Mouse (Mus musculus) B cell, adult 2 months (primary cell): ENCODE measurements around the gene Aars2.

Experiments used
- DNase-seq, 2 experiments: peaks; one replicate each; pipeline ENCODE4 v3.0.0; 2022

Aars2 gene

DNA sequence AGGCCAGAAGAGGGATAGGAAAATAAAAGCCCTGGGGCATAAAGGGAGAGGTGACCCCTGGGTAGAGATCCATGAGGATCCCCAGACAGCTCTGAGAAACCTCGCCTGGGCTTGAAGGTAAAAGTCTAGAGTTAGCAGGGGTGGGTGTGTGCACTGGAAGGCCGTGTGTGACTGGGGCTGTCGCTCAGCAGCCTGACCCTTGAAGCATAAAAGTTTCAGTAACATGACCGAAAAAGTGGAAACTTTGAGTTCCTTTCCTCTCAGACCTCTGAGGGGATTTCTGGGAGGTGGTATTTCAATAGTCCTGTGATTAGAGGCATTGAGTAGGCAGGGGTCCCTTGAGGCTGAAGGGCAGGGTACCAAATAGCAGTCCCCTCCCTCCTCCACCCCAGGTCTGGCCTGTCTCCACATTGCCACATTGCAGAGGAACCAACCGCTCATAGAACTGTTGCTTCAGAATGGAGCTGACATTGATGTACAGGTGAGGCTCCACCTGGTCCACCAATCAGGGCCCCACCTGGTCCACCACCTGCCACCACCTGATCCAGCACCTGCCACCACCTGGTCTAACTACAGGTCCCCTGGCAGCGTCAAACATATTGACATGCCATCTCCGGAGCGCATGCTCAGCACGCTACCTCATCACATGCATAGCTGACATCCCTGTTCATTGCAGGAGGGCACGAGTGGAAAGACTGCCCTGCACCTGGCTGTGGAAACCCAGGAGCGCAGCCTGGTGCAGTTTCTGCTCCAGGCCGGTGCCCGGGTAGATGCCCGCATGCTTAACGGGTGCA lies 53.3 kb downstream of the Aars2 start:
- DNase-seq: peak in 1 of 2 experiments; percentile 42

DNA sequence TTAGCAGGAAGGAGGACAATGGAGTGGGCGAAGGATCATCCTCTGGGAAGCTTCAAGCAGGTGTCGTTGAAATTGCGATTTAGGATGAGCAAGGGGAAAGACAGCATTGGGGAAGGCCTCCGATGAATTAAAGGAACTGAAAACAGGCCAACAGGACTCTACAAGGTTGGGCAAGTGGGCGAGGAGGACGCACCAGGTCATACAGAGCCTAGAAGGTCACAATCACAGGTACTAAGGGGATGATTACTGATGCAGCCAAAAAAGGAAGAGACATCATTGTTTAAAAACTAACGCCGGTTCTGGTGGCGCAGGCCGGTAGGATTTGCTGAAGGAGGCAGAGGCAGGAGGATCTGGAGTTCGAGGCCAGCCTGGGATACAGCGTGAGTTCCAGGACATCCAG lies 56.6 kb downstream of the Aars2 start:
- DNase-seq: peak; percentile 48 to 53

DNA sequence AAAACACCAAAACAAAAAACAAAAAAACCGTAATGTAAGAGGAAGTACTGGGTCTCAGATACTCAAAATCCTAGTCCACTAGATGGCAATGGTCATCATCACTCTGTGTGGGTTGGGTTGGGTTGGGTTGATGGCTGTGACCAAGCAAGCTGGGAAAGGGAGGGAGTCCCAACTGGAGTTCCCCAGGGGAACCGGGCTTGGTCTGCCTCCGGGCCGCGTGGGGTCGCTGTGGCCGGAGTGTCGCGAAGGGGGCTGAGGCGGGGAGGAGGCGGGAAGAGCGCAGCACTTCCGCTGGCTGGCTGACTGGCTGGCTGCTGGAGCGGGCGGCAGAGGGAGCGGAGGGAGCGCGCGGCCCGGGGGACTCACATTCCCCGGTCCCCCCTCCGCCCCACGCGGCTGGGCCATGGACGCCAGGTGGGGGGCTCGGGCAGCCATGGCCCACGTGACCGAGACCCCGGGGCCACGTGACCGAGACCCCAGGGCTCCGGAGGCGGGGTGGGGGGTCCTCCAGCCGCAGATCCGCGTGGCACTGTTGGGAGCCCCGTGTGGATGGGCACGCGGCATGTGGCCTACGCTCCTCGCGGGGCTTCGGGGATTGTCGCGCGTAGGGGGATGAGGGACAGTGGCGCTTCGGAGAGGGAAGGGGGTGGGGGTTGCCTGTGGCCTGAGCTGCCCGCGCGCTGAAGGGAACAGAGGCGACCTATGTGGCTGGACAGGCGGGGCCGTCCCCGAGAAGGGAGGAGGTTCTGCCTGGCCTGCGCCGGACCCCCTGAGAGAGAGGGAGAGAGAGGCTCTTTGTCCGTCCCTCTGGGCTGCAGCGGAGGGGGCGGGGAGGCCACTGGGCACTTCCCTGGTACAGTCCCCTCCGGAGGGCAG lies 57.3 kb downstream of the Aars2 start, which contains the start of gene Slc35b2:
Slc35b2 (plus strand) TSS at position 220 of the 876 bp plus-strand sequence.
- DNase-seq: peak; percentile 88 to 90

DNA sequence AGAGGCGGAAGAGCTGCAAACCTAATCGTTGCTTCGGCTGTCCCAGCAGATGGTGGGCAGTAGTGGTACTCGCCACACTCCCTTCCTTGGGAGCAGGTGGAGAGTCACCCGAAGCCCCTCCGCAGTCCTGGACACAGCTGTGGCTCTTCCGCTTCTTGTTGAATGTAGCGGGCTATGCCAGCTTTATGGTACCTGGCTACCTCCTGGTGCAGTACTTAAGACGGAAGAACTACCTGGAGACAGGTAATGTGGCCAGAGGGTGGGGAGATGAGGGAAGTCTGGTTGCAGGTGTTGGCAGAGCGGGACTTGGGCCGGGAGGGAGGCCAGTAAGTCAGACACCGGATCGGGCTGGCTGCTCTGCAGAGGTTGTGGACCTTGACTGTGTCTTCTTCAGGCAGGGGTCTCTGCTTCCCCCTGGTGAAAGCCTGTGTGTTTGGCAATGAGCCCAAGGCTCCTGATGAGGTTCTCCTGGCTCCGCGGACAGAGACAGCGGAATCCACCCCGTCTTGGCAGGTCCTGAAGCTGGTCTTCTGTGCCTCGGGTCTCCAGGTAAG lies 58.0 kb downstream of the Aars2 start:
- no peak for DNase-seq

DNA sequence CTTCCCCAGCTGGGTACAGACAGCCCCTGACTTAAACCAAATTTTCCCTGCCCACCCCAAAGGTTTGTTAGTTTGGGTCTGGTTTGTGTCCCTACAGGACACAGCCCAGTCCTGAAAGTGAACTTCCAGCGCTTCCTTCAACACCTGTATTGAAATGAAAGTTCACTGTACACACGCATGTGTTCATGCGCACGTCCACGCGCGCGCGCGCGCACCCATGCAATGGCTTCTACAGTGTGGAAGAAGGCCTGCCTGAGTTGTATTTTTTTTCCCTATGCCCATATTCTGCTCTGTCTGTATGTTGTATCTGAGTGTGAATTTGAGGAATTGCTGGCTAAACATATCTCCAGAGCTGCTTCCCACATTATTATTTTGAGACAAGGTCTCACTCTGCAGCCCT lies 58.5 kb downstream of the Aars2 start:
- no peak for DNase-seq

DNA sequence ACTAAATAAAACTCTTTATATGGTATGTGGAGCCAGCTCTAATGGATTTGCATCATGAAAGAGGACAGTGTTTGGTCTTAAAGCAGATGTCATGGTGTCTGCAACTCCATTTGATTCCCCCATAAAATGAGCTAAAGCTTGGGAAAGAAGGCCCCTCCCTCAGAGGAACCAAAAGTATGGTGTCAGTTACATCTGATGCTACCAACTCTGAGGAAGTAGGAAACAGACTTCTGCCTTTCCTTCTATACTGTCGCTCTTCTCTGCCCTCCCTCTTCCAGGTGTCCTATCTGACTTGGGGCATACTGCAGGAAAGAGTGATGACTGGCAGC lies 59.4 kb downstream of the Aars2 start:
- DNase-seq: no peak

DNA sequence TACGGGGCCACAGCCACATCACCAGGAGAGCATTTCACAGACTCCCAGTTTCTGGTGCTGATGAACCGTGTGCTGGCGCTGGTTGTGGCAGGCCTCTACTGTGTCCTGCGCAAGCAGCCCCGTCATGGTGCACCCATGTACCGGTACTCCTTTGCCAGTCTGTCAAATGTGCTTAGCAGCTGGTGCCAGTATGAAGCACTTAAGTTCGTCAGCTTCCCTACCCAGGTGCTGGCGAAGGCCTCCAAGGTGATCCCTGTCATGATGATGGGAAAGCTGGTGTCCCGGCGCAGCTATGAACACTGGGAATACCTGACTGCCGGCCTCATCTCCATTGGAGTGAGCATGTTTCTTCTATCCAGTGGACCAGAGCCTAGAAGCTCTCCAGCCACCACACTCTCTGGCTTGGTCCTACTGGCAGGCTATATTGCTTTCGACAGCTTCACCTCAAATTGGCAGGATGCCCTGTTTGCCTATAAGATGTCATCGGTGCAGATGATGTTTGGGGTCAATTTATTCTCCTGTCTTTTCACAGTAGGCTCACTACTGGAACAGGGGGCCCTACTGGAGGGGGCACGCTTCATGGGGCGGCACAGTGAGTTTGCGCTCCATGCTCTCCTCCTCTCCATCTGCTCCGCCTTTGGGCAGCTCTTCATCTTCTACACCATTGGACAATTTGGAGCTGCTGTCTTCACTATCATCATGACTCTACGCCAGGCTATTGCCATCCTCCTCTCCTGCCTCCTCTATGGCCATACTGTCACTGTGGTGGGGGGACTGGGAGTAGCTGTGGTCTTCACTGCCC lies 59.9 kb downstream of the Aars2 start:
- no peak for DNase-seq

DNA sequence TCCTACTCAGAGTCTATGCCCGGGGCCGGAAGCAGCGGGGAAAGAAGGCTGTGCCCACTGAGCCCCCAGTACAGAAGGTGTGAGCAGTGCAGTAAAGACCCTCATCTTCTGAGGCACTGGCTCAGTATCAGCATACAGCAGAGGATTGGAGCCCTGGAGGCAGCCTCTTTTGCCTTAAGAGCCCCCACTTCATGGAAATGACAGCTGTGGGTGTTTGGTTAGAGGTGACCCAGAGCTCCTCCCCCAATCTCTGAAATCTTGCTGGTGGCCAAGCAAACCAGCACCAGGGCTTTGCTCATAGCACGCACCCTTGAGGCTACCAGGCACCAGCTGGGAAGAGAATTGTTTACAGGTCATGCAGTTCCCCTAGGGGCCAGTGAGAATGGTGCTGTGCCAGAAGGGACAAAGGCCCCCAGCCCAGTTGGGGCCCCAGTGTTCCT lies 60.5 kb downstream of the Aars2 start:
- DNase-seq: no peak

DNA sequence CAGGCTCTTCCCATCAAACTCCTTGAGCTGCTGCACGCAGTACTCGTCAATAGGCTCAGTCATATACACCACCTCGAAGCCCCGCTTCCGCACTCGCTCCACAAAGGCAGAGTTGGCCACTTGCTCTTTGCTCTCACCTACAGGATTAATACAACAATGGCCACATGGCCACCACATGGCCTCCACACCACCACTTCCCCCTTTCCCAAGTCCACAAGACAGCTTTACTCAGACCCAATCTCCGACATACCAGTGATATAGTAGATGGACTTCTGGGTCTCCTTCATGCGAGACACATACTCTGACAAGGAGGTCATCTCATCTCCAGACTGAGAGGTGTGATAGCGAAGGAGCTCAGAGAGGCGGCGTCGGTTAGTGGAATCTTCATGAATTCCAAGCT lies 62.3 kb downstream of the Aars2 start:
- no peak for DNase-seq

DNA sequence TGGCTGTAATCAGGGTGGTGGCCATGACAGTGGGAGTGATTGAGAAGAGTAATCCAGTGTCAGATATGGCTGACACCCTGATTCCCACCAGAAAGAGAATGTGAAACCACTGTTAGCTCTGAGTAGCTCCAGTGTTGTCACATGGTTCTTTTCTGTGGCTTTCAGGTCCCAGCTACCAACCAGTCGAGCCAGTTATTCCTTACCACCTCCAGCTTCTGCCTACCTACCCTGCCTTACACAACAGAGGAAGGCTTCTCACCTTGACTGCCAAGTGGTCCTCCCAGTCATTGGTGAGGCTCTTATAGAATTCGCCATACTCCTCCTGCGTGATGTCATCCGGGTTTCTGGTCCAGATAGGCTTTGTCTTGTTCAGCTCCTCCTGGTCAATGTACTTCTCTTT lies 63.4 kb downstream of the Aars2 start:
- no peak for DNase-seq
